Mouse (Mus musculus) G1E-ER4 (cell line): ENCODE measurements around the gene Tm4sf19. TPM values are rescaled to one million over a fixed set of nuclear protein-coding genes. Genes with fewer than 3 reads are reported as not detected.

Experiments used
- GATA1 ChIP-seq: IDR thresholded peaks from one replicate; pipeline ENCODE4 v1.8.0; 2012; ENCODE audit warnings: low read length, inconsistent platforms
- polyA plus RNA-seq: library from polyadenylated mRNA; stranded (reverse); fragments of >175 nt; gene quantifications from 2 replicates; pipeline ENCODE4 v1.2.3, GENCODE M21; 2012

The Tm4sf19 gene
- polyA plus RNA-seq, 1 experiment, result not detected

DNA sequence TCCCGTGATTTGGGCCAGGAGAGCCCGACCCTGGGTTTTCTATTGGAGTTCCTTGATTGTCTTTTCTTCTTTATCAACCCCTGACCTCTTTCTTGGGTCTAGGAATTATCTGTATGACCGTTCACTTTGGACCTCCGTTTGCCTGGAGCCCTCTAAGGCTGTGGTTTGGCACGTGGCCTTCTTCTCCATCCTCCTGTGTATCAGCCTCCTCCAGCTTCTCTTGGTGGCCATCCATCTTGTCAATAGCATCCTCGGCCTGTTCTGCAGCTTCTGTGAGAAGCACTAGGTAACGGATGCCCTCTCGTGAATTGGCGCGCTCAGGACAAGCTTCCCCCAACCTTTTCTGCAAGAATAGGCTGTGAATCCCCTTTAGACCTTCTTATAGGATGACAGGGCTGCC is 7.4 kb downstream of the Tm4sf19 start:
- no peak for TF ChIP-seq GATA1

DNA sequence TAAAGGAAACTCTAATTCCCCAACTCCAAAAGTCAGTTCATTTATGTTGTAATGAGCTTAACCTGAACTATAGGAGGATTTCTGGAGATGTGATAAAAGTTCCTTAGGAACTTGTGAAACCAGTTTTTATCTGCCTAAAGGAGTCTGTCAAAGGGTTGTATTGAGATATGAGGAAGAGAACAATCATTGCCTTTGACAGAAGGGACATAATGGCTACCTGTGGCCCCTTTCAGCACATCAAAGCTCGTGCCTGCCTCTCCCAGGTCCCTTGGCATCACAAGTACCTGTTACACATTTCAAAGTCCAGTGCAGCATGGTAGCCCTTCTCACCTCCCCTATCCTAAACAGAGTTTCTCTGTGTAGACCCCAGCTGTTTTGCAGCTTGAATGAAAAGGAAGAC is 17.2 kb downstream of the Tm4sf19 start:
- no peak for TF ChIP-seq GATA1

DNA sequence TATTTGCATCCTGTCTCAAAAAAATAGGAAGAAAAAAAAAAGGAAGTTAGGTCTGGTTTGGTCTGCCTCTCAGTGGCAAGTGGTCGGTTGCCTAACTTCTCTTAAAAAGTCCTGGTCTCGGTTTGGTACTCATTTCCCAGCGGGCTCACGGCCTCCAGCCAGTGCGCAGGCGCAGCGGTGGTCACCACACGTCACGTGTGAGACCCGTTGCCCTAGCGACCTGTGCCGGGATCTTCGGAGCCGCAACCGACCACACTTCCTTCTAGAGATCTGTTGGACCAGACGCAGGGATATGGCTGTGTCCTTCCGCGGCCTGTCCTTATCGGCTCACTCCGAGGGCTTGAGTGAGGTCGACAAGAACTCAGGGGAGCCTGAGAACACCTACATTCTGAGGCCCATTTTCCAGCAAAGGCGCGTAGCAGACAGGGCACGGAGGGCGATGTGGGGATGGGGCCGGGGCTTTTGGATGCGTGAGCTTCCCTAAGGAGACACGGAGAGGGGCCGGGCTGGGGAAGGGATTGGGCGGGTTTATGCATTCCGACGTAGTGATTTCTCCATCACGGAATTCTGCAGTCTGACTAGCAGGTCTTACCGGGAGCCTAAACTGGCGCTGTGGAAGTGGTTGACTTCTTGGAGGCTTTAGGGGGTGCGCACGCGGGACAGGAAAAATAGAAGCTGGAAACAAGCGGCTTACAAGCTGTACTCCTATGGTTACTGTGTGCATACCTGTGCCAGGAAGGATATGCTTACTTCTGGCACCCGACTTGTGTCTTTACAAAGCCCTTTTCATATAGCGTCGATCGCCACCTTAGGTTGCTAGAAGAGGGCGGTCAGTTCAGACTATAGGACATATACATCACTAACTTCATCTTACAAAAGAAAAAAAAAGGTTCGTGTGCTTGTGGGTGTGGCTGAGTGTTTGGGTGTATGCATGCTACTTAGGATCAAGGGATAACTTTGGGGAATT is 19.5 kb downstream of the Tm4sf19 start, which contains the start of gene Tctex1d2:
Gene Tctex1d2, plus strand, starts transcription at position 186 of the 967 bp plus-strand sequence.
- no peak for TF ChIP-seq GATA1

DNA sequence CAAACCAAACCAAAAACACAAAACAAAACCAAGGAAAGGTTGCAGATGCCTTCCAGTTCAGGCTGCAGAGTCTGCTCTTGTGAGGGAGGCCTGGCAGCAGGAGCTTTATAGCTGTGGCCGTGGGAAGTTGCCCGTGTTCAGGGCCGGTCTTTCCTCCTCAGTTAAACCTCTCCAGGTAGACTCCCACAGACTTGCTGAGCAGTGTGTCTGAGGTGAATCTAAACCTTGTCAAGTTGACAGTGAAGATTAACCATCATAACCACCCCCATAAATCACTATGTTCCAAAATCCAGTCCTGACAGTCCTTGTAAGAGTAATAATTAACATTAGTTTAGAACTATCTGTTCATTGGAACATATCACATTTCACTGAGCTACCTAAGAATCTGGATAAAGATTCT is 27.2 kb downstream of the Tm4sf19 start:
- TF ChIP-seq GATA1, result no peak

DNA sequence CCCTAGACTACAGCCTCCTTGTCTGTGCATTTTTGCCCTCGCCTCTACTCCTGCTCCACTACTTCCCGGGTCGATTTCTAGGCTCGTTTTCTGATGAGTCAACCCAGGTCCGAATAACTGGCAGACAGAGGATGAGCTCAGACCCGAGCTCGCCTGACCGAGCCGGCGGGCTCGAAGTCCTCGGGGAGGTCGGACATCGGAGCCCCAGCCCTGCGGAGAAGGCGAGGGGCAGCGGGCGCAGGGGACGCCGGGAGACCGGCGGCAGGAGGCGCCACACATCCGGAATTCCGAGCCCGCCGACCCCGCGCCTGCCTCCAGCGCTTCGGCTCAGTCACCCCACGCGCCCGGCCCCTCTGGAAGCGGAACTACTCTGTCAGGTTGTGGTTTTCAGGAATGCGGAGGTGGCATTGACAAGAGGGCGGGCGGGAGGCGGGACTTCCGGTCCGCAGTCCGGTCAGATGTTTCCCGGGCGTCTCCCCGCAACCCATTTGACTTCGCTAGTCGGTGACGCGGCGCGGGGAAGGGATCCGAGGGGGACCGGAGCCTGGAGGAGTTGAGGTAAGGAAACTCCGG is 30.3 kb downstream of the Tm4sf19 start, which contains the start of gene Pcyt1a:
Gene Pcyt1a, plus strand, starts transcription at position 448 of the 573 bp plus-strand sequence.
- TF ChIP-seq GATA1, result no peak

DNA sequence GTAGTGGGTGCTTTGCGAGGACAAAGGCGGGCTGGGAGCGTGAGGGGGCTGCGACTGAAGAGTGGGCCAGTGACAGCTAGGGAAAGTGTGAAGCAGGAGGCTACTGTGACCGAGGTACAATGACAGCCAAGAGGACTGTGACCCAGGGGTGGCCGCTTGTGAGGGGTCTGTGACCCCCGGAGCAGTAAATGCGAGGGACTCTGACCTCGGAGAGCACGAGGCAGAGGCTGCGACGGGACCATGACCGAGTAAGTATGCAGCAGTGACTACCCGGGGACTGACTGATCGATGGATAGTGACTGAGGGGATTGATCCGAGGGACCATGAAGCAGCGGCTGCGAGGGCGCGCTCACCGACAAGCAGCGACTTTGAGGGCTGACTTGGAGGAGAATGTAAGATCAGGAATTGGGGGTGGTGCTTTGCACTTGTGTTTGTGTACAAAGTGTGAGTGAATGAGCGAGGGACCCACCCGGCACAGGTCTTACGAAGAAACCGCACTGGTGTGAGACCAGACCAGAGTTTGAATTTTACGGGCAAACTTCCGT is 30.8 kb downstream of the Tm4sf19 start:
- TF ChIP-seq GATA1, result no peak

DNA sequence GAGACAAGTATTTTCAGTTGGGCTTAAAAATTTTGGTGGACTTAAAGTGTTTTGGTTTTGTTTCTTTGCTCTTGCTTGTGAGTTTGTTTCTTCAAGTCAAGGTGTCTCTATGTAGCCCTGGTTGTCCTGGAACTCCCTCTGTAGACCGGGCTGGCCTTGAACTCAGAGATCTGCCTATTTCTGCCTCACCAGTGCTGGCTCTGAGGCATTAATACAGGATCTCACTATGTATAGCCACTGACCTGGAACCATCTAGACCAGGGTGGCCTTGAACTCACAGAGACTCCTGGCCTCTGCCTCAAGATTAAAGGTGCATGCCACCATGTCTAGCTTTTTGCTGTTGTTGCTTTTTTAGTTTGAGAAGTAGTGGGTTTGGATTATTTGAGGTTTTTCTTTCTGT is 31.6 kb downstream of the Tm4sf19 start:
- no peak for TF ChIP-seq GATA1

DNA sequence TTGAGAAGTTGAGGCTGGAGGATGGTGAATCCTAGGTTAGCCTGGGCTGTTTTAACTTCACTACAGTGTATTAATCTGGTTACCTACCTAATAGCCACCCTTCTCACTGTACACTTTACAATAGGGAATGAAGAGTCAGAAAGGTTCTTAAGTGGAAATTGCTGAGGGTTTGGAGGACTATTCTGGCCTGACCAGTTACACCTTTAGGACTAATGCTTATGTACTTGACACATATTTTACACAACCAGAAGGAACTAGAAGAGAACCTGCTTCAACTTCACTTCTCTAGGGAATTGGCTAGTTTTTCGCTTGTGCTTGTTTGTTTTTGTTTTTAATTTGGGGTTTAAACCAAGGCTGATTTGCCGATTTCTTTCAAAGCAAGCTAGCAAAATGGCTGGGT is 32.8 kb downstream of the Tm4sf19 start:
- TF ChIP-seq GATA1, result no peak

DNA sequence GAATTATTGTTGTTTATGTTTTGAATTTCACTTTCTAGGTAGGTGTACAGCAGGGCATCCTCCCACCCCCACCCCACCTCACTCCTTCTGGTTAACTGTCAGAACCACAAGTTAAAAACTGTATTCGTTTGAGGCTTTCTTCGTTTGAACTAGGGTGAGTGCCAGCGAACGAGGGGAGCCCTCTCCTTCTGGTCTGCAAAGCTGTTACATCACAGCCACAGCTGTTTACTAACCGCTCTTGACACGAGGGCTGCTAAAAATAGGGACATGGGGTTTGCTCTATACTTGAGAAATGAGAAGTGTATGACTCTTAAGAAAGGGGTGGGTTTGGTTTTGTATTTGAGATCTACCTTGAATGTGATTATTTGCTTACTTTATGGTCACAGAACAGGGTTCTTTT is 33.8 kb downstream of the Tm4sf19 start:
- no peak for TF ChIP-seq GATA1

DNA sequence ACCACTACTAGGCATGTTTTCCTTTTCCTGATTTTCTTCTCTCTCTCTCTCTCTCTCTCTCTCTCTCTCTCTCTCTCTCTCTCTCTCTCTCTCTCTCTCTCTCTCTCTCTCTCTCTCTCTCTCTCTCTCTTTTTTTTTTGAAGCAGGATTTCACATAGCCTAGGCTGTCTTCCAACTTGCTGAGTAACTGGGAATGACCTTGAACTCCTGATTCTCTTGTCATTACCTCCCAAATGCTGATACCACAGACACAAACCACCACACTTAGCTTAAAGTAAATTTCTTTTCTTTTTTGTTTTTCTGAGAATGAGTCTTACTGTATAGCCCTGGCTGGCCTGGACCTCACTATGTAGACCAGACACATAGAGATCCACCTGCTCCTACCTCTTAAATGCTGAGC is 34.4 kb downstream of the Tm4sf19 start:
- no peak for TF ChIP-seq GATA1

DNA sequence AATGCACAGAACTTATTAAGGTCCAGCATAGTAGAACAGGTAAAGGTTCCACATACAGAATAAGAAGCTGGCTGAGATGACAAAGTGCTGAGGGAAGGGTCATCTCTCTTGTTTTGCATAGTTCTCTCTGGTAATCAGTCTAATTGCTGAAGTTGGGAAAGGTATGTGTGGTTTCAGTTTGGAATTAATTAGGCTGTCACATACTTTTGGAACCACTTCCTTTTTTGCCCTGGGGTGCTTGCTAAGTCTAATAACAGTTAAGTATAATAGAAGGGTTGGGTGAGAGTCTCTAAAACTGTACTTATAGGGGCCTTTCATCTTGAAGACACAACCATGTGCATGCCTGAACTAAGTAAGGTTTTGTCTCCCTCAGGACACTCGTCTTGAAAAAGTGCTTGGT is 36.4 kb downstream of the Tm4sf19 start:
- TF ChIP-seq GATA1, result no peak

DNA sequence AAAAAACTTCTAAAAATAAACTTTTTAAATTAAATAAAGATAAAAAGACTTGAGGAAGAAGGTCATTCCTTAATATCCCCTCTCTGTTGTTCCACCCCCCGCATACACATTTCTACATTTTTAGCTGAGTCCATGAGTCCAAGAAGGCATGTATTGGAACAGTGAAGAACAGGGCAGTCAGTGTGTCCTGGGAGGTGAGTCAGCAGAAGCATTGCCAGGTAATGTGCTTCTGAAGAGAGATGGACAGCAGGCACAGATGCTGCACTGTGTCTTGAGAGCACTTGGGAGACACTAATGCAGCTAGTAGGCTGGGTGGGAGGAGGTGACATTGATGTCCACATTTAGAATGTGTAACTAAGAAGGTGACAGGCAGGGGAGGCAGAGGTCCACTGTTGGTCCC is 37.0 kb downstream of the Tm4sf19 start:
- TF ChIP-seq GATA1, result no peak

DNA sequence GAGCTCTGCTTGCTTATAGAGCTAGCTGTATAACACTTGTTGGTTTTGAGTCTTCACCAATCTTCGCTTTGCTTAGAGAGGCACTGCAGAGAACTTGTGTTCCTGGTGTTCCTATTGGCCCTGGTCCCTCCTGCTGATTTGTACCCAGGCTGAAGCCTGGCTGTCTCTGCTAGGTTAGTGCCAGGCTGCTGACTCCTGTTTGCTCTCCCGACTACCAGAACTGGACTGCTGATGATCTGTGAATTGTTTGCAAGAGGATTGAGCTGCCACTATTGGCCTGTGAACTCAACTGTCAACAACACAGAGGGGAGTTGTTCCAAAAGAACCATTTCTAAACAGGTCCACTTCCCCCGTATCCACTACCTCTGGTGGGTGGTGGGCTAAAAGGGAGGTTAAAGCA is 41.1 kb downstream of the Tm4sf19 start:
- TF ChIP-seq GATA1, result no peak

DNA sequence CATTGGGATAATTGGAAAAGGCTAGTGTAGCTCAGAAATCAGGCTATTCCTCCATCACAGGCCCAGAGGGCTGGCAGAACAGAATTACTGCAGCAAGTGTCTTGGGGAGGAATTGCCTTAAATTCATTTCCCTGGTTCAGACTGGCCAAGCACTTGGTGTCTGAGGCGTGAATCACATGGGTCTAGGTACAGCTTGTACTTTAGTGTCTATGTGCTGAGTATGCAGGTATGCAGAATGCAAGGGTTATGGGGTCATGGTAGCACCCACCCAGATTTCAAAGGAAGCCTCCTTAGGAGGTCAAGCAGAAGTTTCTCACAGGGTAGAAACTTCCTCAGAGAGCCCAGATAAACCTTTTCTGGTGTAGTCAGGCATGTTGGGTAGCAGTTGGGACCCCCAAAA is 45.3 kb downstream of the Tm4sf19 start:
- TF ChIP-seq GATA1, result no peak

DNA sequence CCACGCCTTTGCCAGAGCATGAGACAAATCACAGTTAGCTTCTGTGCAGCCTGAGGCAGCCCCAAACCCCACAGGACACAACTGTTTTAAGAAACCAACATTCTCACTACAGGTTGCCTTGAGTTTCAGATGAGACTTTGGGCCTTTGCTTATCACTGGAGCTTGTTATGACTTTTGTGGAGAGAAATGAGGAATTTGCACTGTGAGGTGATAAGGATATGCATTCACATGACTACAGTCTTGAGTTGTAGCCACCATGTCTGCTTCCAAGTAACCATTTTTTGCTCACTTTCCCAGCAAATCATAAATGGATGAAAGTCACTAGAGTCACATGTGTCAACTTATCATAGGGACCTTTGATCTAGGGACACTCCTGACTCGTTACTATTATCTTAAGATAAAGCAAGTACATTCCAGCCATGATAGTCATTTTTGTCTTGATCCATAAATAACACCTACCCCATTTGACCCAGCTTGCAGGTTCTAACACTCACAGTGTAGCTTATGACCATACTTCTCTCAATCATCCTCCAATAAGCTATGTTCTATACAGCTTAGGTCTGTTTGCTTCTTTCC is 46.3 kb downstream of the Tm4sf19 start:
- TF ChIP-seq GATA1, result no peak

DNA sequence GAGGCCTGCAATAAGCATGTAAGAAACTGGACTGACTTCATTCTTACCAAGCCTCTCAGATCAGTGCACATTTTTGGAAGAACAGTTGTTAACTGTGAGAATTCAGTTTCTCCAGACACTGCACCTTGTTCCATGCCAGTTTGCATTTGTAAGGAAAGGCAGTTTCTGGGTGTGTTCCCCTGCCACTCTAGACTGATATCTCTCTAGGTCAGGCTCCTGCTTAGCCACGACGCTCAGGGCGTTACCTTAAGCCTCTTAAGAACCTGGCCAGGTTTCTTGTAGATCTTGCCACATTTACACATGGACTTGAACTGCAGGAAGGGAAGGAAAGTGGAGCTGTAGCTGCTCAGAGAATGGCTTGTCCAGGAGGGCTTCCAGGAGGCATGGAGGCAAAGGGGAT is 49.4 kb downstream of the Tm4sf19 start:
- TF ChIP-seq GATA1, result no peak
